Mouse (Mus musculus): ENCODE data around the gene Ifnk. TPM values are rescaled to one million over a fixed set of nuclear protein-coding genes. Genes with fewer than 3 reads are reported as not detected.
A peak's percentile ranks its signal among the peaks of the same experiment; 100 is the strongest.

Ifnk gene
- polyA plus RNA-seq, 1 experiment: not detected

DNA sequence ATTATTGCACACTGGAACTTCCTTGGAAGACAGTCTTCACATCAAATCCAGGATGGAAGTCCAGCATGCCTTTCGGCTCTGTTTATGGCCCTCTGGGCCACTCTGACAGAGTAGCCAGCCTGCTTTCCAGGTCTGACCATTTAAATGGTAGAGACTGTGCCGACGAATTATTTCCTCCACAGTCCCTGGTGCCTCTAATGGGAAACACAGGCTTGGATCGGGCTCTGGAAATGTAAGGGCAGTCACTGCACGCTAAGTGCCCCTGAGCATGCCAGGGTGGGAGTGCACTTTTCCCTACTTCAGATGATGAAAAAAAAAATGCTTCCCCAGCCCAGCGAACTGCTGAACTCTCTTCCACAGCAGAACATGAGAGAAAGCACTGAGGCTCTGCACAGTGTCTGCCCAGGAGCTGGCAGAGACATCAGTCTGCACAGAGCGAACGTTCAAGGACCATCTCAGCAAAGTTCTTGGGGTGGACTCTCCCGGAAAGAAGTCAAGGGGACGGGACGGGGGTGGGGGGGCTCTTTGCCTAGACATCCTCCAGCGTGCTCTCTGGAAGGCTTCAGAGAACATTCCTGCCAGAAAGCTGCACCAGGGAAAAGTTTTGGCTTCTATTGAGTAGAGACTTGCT is 8.3 kb upstream of the Ifnk start:
- no peak for TF ChIP-seq CTCF (IDR thresholded peaks at IDR 0.05; ENCODE audit: borderline replicate concordance, extremely low read depth, insufficient read depth, insufficient read length)
- TF ChIP-seq POLR2A (IDR thresholded peaks at IDR 0.05; ENCODE audit: borderline replicate concordance, extremely low read depth, insufficient read depth, insufficient read length, poor library complexity, severe bottlenecking): no peak
- no peak for DNase-seq (ENCODE audit: low read depth)

GRCm38 (mm10) chr4:35145726-35146125 is 6.1 kb upstream of the Ifnk start:
- TF ChIP-seq POLR2A (IDR thresholded peaks at IDR 0.05; ENCODE audit: borderline replicate concordance, extremely low read depth, insufficient read depth, insufficient read length, poor library complexity, severe bottlenecking) (no peak), CTCF (IDR thresholded peaks at IDR 0.05; ENCODE audit: borderline replicate concordance, extremely low read depth, insufficient read depth, insufficient read length) (no peak)
- no peak for DNase-seq (ENCODE audit: low read depth)

DNA sequence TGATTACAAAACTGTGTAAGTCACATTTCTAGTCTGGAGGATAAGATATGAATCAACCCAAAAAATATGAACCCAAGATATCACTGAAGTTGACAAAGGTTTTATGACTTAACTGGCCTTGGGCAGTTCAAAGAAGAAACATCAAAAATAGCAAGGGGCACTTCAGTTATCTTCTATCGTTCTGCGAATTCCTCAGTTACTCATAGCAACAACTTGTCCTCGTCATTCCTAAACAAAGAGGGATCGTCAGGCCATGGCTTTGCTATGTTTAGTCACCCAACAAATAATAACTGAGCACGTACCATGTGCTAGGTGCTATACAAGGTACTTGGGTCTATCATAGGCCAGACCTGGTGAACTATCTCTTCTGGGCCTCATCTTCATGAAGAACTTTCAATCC is 5.3 kb upstream of the Ifnk start:
- TF ChIP-seq CTCF (IDR thresholded peaks at IDR 0.05; ENCODE audit: borderline replicate concordance, extremely low read depth, insufficient read depth, insufficient read length) (no peak), POLR2A (IDR thresholded peaks at IDR 0.05; ENCODE audit: borderline replicate concordance, extremely low read depth, insufficient read depth, insufficient read length, poor library complexity, severe bottlenecking) (no peak)
- no peak for DNase-seq (ENCODE audit: low read depth)

DNA sequence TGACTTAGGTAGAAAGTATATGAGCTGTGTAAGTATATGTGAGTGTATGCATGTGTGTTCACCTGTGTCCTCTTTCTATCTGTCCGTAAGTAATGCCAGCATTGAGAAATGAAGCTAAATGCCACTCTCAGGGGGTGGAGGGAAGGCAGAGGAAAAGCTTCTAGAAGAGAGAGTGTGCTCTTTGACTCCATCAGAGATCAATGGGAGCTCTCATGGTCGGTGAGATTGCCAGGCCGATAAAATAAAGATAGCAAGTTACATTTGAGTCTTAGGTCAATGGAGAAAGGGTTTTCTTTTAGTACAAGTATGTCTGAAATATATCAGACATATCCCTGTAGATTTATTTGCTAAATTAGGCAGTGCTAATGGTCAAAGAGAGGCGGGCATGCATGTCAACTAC is 3.5 kb upstream of the Ifnk start:
- no peak for DNase-seq (ENCODE audit: low read depth)
- TF ChIP-seq CTCF (IDR thresholded peaks at IDR 0.05; ENCODE audit: borderline replicate concordance, extremely low read depth, insufficient read depth, insufficient read length) (no peak), POLR2A (IDR thresholded peaks at IDR 0.05; ENCODE audit: borderline replicate concordance, extremely low read depth, insufficient read depth, insufficient read length, poor library complexity, severe bottlenecking) (no peak)

GRCm38 (mm10) chr4:35150706-35151105 is 1.1 kb upstream of the Ifnk start:
- no peak for DNase-seq (ENCODE audit: low read depth)
- TF ChIP-seq POLR2A (IDR thresholded peaks at IDR 0.05; ENCODE audit: borderline replicate concordance, extremely low read depth, insufficient read depth, insufficient read length, poor library complexity, severe bottlenecking) (no peak), CTCF (IDR thresholded peaks at IDR 0.05; ENCODE audit: borderline replicate concordance, extremely low read depth, insufficient read depth, insufficient read length) (no peak)

GRCm38 (mm10) chr4:35154051-35154450 is 2.2 kb downstream of the Ifnk start:
- TF ChIP-seq CTCF (IDR thresholded peaks at IDR 0.05; ENCODE audit: borderline replicate concordance, extremely low read depth, insufficient read depth, insufficient read length) (no peak), POLR2A (IDR thresholded peaks at IDR 0.05; ENCODE audit: borderline replicate concordance, extremely low read depth, insufficient read depth, insufficient read length, poor library complexity, severe bottlenecking) (no peak)
- no peak for DNase-seq (ENCODE audit: low read depth)

- no peak for TF ChIP-seq POLR2A (IDR thresholded peaks at IDR 0.05; ENCODE audit: borderline replicate concordance, extremely low read depth, insufficient read depth, insufficient read length, poor library complexity, severe bottlenecking)
- TF ChIP-seq CTCF (IDR thresholded peaks at IDR 0.05; ENCODE audit: borderline replicate concordance, extremely low read depth, insufficient read depth, insufficient read length): peak; percentile 32; the same call in 1 of the 2 replicates
- peak; percentile 59 for DNase-seq (ENCODE audit: low read depth)
Observed at GRCm38 (mm10) chr4:35155132-35155922, 3.5 kb downstream of the Ifnk start.

DNA sequence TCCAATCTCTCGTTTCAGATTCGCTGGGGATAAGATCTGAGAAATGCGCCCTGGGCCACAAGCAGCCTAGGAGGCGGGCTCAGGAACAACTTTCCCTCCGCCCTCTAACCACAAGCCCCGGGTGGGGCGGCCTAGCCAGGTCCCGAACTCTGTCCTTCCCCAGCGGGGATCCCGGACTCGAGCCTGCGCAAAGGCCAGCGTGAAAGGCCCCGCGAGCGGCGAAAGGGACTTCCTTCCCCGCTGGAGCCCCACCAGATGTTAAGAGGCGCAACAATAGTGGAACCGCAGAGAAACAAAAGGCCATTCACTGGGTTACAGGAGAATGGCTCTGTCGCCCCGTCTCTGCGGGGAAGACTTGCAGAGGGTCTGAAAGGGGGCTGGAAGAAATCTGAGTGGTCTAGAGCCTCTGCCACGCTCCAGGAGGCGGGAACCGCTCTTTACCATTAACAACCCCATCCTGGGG is 4.3 kb downstream of the Ifnk start:
- TF ChIP-seq POLR2A (IDR thresholded peaks at IDR 0.05; ENCODE audit: borderline replicate concordance, extremely low read depth, insufficient read depth, insufficient read length, poor library complexity, severe bottlenecking) (no peak), CTCF (IDR thresholded peaks at IDR 0.05; ENCODE audit: borderline replicate concordance, extremely low read depth, insufficient read depth, insufficient read length) (no peak)
- peak; percentile 75 for DNase-seq (ENCODE audit: low read depth)

DNA sequence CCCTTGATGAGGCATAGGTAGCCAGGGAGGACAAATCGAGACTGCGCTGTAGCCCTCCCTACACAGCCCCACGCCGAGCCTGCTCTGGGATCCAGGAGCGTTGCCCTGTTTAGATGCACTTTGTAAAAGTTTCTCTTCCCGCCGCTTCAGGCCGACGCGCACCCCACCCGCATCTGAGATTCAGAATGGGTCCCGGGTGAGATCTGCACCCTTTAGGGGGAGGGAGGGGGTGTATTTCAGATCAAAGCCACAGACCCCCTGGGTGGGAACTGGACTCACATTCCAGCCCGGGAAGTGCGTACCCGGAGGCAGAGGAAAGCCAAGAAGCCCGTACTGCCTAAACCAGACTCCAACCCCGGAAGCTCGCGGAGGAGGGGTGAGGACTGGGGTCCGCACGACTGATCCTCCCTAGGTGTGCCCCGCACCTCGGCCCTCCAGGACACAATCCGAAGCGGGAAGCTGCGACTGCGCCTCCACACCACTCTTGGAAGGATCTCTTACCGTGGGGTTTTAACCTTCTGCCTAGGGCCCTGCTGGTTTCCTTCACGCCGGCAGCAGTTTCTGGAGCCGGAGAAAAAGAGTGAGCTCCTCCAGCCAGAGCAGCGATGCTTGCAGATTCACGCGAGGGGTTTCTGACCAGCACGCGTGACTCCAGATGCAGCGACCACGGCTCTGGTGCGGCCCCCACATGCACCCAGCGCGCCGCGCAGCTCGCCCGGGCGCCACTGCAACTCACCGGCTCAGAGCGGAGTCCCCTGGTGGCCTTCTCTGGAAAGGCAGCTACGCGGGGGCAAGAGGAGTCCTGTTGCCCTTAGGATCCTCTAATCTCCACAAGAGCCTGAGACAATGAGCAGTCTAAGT is 5.1 kb downstream of the Ifnk start, which contains the start of gene Mob3b:
Mob3b (minus strand) TSS at position 734 of the 861 bp plus-strand sequence.
- peak; percentile 90 for DNase-seq (ENCODE audit: low read depth)
- TF ChIP-seq CTCF (IDR thresholded peaks at IDR 0.05; ENCODE audit: borderline replicate concordance, extremely low read depth, insufficient read depth, insufficient read length): peak; percentile 94
- no peak for TF ChIP-seq POLR2A (IDR thresholded peaks at IDR 0.05; ENCODE audit: borderline replicate concordance, extremely low read depth, insufficient read depth, insufficient read length, poor library complexity, severe bottlenecking)

DNA sequence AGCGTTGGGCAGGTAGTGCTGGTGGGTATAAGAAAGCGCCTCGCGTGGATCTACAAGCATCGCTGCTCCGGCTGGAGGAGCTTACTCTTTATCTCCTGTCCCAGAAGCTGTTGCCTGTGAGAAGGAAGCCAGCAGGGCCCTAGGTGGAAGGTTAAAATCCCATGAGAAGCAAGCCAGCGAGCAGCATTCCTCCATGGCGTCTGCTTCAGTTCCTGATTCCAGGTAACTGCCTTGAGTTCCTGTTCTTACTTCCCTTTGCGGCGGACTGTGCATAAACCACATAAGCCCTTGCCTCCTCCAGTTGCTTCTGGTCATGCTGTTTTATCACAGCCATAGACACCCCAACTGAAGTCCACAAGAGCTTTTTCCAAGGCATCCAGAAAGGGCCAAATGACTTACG is 6.0 kb downstream of the Ifnk start:
- DNase-seq (ENCODE audit: low read depth): no peak
- TF ChIP-seq POLR2A (IDR thresholded peaks at IDR 0.05; ENCODE audit: borderline replicate concordance, extremely low read depth, insufficient read depth, insufficient read length, poor library complexity, severe bottlenecking): no peak
- TF ChIP-seq CTCF (IDR thresholded peaks at IDR 0.05; ENCODE audit: borderline replicate concordance, extremely low read depth, insufficient read depth, insufficient read length): no peak

DNA sequence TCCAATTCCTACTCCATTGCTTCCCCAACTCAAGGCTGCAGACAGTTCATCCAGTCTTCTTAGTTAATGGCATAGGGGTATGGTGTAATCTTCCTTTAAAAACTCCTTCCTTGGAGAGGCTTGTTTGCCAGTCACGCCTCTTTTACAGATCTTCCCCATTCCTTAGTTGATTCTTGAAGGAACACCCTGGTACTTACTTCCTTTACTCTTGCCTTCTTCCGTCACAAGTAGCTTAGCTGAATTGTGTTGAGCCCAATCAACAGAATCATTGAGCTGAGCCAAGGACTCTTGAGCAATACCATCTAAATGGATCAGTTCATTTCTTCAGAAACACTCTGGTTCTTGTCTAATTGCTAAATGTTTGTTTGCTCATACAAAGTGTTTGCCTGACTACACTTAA is 13.4 kb downstream of the Ifnk start:
- DNase-seq (ENCODE audit: low read depth): no peak
- TF ChIP-seq CTCF (IDR thresholded peaks at IDR 0.05; ENCODE audit: borderline replicate concordance, extremely low read depth, insufficient read depth, insufficient read length): no peak
- TF ChIP-seq POLR2A (IDR thresholded peaks at IDR 0.05; ENCODE audit: borderline replicate concordance, extremely low read depth, insufficient read depth, insufficient read length, poor library complexity, severe bottlenecking): no peak
